Mouse (Mus musculus): ENCODE results near the gene Asb18.

The Asb18 gene

DNA sequence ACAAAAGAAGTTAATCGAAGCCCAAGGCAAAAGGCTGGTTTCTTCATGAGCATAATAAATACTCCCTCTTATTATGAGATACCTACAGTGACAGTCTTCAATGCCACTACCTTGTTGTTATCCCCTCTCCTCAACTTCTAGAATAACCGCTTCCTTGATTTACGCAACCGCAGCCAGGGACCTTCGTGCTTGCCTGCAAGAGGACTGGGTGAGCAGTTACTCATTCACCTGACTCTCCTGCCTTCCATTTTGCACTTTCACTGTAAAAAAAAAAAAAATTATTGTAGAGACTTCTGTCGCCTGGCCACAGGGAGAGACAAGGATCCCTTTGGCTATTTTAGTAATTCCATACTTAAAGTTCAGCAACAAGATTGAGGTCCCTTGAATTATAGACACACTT lies 81.4 kb downstream of the Asb18 start:
- no peak for DNase-seq (ENCODE audit: low spot score)

DNA sequence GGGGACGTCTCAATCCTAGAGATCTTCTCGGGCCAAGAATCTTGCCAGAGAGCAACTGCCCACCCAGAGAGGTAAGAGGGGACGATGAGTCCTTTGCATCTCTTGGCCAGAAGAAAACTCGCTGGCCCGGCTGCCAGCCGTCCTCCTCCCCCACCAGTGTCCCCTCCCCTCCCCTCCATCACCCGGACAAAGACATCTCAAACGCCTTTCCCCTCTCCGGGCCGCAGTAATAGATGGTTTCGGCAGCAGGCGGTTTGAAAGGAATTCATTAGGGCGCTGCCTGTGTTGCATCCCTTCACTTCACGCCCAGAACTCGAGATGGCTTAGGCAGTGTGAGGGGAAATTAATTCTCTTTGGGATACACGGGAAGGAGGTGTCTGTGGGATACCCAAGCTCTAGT lies 81.8 kb downstream of the Asb18 start:
- no peak for DNase-seq (ENCODE audit: low spot score)

DNA sequence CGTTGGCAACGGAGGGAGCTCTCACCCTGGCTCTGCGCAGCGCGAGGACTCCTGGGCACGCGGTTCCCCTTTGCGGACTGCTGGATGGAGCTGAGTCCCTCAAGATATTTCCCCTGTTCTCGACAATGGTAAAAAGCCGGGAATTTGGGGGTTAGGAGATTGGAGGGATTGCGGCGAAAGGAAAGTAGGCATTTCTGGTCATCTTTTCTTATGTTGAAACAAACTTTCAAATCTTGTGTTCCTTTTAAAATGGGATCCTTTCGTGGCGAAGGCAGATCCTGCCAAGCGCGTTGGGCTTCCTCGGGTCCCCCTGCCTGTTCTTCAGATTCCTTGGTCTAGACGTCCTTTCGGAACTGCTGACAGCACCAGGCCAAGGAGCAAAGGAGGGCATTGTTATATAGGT lies 82.4 kb downstream of the Asb18 start:
- DNase-seq (ENCODE audit: low spot score) = no peak

DNA sequence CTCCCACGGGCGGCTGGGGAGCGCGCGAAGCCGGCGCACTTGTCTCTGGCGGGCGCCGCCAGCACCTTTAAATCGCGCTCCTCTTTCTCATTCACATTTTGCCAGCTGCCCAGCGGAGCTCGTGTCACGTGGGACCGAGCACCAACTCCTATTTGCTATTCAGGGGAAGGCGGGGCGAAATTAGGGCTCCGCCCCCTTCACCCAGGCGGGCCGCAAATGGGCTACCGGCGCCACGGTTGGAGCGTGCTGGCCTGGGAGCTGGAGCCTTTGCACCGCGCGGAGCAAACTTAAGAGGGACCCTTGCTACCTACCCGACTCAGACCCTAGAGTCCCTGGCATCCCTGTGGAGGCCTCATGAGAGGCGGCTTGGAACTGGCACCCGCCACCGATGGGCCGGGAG lies 83.3 kb downstream of the Asb18 start, which contains the start of gene Gbx2:
Gene Gbx2, minus strand, starts transcription at position 60 of the 400 bp plus-strand sequence.
- no peak for DNase-seq (ENCODE audit: low spot score)

DNA sequence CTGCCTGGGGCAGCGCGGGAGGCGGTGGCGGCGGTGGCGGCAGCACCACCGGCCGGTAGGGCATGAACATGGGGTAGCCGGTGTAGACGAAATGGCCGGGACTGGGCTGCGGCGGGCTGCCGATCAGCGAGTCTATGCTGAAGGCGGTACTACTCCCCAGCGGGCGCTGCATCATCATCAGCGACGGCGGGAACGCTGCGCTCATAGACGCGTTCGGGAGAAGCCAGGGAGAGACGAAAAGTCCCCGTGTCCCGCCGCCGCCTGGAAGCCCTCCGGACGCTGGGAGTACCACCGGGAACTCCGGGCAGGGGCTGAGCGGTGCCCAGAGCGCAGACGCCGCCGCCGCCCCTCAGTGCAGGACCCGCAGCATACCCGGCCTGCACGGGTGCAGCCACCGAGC lies 83.9 kb downstream of the Asb18 start:
- no peak for DNase-seq (ENCODE audit: low spot score)

DNA sequence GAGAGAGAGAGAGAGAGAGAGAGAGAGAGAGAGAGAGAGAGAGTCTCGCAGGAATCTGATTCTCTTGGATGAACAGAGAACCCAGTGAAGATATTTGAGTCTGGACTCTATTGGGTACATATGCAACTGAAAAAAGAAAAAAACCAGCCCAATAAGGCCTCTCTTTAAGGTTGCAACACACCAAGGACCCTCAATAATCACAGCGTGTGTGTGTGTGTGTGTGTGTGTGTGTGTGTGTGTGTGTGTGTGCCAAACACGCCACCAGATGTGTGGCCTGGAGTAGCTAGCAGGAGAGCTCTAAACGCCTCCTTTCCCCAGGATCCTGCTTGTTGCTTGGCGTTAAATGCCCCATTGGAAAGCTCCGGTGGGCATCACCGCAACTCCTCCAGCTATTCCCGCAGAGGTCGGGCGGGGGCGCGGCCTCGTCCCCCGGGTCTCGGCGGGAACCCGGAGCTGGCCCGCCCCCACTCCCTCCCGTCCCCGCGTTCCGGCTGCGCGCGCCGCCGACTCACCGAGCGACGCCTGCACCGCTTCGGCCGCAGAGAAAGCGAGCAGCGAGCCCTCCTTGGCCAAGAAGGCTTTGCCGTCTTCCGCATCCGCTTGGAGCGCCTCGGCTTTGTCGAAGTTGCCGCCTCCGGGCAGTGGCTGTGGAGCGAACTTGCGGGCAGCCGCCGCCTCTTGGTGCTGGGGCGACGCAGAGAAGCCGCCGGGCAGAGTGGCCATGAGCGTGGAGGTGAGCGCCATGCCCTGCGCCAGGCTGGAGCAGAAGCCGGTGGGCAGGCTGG lies 84.6 kb downstream of the Asb18 start:
- DNase-seq (ENCODE audit: low spot score) = no peak

DNA sequence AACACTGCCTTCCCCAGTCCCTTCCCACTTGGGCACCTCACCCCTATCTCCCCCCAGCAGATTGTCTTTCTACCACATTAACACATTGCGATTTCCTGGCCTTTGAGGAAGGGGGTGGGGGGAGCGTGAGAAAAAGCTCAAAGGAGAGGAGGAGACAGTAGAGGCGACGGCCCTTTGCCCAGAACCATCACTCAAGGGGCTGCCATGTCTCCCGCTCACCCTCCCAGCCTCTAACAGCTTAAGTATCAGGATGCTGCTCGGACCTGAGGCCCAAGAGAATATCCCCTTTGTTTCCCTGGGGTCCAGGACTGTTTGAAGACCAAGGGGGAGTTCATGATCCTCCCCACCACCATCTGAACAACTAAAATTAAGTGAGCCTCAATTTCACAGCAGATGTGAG lies 85.3 kb downstream of the Asb18 start:
- no peak for DNase-seq (ENCODE audit: low spot score)

DNA sequence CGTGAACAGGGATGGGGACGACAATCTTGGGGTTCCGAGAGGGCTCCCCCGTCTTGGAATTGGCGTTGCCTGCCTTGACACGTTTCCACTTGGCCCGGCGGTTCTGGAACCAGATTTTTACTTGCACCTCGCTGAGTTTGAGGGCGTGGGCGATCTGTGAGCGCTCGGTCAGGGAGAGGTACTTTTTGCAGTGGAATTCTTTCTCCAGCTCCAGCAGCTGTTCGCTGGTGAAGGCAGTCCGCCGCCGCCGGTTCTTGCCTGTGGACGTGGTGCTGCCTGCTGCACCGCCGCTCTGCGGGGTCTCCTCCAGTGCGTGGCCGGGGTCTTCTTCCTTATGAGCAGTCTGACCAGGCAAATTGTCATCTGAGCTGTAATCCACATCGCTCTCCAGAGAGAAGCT lies 85.8 kb downstream of the Asb18 start:
- no peak for DNase-seq (ENCODE audit: low spot score)

DNA sequence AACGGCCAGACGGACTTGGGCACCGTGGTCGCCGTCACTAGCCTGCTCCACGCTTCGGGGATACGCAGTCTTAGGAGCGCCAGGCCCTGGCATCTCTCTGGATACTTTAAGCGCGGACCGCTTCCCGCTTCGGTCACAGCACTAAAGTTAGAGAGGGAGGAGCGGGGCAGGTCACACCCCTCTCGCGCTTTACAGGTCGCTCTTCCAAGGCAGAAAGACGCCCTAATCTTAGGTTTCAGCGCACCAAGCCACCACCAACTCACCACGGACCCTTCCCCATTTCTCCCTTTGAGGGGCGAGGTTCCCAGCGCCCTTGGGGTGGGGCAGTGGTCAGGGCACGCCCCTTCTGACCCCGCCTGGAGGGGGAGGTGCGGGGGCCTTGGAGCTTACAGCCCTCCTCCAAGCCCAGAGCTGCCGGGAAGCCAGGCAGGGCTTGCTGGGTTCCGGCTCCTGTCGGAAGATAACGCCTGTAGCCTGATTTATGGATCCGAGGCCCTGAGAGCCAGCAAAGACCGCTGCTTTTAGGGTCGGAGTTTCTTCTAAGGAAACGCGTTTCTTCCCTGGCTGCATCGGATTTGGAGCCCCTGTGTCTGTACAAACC lies 87.3 kb downstream of the Asb18 start:
- no peak for DNase-seq (ENCODE audit: low spot score)

DNA sequence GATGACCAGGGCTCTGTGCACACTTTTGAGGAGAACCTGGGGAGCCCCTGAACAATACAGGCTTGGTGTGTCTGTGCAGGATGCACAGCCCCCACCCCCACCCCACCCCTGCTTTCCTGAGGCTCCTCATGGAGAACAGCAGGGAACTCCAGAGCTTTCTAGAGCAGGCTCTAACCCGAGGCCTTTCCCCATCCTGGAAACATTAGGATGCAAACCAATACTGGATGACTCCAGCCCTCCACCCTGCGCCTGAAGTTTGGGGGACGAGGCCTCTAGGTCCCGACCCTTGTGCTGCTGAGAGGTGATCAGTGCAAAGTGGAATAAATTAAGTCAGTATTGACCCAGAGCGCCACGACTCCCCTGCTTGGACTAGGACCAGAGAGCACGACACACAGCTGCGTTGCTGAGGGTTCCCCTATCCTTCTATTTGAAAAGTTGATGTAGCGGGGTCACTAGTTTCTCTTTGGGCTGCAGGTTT lies 87.8 kb downstream of the Asb18 start:
- no peak for DNase-seq (ENCODE audit: low spot score)

DNA sequence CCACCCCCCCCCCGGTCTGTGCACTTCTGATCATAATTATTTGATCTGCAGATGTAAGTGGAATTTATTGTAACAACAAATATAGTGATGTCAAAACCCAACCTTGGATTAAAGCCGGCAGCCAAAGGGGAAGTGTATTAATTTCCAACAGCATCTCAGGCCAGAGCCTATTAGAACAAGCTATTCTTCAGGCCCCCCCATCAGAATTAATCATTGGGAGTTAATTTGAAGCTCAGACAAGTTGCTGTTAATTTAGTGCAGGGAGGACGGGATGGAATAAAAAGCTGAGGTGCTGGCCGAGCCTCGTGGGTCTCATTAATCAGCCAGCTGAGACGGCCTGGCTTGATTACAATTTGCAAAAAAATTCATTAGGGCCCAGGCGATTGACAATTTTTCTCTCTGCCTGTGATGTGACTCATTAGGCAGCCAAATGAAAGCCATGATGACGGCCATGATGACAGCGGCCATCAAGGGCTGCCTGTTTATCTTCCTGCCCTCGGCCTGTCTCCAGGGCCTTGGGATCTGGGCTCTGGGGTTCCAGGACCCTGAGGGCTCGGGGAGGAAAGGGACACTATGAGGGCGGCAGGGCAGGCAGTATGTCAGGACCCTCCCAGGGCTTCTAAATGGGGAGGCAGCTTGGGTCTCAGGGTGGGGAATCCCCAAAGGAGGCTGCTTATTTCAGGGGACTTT lies 88.8 kb downstream of the Asb18 start:
- no peak for DNase-seq (ENCODE audit: low spot score)

DNA sequence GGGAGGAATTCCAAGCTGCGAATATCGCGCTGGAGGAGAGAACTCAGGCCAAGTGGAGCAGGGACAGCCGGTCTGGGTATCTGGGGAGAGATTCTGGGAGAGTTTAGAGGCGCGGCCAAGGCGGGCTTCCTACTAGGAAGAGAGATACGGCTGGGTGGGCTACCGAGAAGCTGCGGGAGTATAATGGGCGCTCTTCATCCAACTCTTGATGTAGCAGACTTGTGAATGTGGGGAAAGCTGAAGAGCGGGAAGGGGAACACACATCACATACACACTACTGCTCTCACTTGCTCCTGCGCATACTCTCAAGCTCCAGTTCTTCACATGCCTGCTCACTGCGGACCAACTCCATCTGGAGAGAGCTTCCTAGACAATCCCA lies 90.8 kb downstream of the Asb18 start:
- no peak for DNase-seq (ENCODE audit: low spot score)

DNA sequence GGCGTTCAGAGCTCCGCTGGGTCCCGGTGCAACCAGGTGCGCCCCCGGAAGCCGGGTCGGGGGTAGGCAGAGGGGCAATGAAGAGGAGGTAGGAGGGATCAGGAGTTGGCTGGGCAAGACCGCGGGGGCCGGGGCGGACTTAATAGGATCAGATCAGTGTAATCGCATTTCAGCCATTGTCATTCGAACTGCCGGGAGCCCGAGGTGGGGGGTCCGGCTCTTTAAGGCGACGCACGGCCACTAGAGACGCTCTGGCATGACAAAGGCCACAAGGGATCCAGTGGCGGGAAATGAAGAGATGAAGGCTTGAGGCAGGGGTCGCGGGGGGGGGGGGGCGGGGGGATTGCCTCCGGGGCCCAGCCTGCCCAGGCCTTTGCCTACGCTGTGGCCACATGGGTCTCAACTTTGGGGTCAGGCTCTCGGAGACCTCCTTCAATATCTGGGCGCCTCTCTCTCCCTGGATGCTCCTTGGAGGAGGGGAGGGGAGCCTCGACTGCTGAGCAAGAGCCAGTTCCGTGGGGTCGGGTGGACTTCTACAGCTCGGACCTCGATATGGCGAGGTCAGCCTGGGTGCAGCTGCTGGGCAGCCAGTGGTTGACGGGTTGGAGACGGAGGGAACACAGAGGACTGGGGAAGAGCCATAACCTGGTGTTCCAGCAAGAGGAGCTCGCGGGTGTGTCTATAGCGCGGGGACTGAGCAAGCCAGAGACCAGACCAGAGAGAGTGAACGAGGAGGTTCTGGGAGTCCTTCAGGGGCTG lies 91.4 kb downstream of the Asb18 start:
- no peak for DNase-seq (ENCODE audit: low spot score)

DNA sequence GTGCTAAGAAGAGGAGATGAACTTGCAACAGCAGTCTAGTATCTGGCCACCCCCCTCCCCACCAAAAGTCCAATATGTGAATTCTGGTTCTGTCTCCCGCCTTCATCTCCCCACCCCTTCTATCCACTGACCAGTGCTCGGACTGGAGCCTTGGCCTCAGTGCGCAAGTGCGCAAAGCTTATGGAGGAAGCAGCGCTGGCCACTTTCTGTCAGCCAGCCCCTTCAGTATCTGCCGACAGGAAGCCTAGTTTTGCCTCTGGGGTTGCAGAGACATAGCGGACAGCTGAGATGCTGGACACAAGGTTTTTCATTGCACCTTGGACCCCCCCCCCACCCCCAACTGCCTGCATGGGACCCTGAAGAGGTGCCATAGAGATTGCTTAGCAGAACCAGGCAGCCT lies 92.2 kb downstream of the Asb18 start:
- no peak for DNase-seq (ENCODE audit: low spot score)

DNA sequence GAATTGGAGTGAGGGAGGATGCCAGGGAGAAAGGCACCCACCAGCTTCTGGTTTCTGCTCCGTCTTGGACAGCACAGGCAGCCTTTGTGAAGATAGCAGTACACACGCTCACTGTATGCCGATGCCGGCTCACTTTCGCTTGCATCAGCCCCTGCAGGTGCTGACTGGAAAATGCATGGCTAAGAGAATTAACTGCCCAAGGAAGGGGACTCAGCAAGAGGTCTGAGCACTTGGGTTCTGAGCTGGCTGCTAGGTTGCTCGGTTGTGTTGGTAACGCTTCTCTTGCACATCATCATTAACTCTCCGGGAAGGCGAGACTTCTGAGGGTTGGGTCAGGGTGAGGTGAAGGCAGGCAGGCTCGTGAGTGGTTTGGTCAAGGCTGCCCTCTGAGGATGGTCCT lies 92.7 kb downstream of the Asb18 start:
- no peak for DNase-seq (ENCODE audit: low spot score)

DNA sequence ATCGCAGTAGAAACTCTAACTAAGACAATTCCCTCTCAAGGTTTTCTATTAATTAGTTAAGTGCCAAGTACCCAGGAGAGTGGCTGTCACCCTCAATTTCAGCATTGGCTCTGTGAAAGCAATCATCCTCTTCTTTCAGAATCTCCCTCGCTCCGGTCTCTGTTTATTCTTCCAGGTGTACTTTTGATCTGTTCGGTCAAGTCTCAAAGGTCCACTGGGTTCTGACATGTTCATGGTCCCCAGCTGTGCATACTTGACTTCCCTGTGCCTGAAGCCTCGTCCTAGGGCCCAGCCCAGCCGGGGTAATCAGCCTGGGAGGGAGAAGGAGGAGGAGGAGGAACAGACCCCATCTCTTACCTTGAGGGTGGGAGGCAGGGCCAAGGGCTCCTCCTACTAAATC lies 95.3 kb downstream of the Asb18 start:
- DNase-seq (ENCODE audit: low spot score) = no peak

DNA sequence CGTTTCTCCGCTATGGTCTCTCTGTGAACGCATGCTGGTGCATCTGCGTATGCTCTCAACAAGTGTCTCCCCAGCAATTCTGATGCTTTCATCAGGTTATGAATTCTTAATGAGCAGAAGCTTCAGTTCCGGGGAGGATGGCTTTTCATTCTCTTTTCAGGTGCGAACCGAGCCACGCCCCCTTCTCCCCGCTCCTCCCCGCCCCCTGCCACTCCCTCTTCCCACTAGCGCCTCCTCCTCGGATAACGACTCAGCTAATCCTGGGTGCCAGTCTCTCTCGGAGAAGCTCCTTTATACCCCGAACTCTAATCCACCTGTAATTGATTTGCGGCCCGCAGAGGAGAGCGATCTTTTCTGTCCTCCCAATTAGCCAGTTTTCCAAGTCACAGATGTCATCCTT lies 96.4 kb downstream of the Asb18 start:
- DNase-seq (ENCODE audit: low spot score) = no peak

DNA sequence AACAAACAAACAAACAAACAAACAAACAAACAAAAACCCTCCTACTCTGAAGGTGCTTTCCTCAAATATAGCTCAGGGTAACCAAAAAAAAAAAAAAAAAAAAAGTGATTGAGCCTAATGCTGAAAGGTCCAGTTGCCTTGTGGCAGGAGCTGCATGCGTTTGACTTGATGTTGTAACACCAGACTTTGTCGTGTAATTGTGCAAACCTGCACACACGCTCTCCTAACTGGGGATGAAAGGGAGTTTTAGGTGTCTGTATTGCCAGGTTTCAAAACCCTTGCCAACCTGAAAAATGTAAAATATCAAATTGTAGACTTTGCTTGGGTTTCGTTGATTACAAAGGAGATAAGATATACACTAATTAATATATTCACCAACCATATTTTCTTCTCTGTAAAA lies 100.9 kb downstream of the Asb18 start:
- DNase-seq (ENCODE audit: low spot score) = no peak

DNA sequence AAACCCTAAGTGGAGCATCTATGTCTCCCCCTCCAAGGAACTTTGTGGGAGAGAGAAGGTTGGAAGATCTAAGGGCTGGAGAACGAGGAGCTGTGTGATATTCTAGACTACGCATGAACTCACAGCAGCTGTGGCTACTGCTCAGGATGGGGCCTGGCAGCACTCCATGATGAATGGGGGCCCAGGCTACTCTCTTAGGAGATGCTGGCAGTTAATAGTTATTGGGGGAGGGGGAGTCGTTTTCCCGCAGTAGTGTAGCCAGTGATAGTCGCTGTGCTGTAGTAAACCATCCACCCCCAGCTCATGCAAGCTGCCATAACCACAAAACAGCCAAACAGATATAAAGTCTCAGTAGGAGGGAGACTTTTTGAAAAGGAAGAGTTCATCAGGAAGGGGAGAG lies 102.1 kb downstream of the Asb18 start:
- DNase-seq (ENCODE audit: low spot score) = no peak

DNA sequence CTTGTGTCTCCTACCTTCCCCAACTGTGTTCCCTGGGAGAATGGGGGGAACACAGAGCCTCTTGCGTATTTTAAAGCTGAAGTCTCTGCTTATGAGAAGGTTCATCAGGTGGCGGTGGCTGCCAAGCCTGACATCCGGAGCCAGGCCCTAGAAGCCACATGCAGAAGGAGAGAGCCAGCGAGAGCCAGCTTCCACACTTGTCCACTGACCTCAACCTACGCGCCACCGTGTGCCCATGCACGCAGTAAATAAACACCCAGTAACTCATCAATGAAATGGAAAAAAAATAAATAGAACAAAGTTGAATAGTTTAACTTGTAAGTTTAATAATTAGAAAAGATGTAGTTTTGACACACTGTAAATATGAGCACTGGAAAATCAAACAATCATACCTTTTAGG lies 104.7 kb downstream of the Asb18 start:
- no peak for DNase-seq (ENCODE audit: low spot score)

DNA sequence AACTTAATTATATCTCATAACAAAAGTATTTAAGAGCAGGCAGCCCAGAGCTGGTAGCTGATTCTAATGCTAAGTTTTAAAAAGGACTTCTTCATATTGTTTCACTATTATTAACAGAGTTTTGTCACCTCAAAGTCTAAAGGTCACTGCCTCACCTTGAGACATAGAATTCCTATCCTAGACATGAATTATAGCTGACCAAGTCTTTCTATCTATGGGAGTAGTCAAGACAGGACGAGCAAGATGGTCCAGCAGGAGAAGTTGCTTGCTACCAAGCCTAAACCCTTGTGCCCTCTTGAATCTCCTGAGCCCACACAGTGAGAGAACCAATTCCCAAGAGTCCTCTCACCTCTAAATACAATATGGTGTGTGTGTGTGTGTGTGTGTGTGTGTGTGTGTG lies 111.8 kb downstream of the Asb18 start:
- no peak for DNase-seq (ENCODE audit: low spot score)

DNA sequence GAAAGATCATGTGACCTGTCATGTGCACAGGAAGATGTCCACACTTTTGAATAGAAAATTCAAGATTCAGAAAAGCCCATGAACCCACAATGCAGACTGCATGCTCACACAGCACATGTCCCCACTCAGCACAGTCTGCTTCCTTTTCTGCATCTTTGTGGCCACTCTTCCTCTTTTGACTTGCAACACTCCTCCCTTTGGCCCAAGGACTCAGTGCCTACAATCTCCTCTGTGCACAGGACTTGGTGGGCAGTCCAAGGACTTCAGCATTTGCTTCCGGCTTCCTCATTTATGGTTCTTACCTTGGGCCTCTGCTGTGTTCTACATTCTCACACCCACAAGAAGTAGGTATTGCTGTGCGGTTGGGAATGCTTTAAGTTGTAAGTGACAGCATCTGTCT lies 112.2 kb downstream of the Asb18 start:
- DNase-seq (ENCODE audit: low spot score) = no peak

DNA sequence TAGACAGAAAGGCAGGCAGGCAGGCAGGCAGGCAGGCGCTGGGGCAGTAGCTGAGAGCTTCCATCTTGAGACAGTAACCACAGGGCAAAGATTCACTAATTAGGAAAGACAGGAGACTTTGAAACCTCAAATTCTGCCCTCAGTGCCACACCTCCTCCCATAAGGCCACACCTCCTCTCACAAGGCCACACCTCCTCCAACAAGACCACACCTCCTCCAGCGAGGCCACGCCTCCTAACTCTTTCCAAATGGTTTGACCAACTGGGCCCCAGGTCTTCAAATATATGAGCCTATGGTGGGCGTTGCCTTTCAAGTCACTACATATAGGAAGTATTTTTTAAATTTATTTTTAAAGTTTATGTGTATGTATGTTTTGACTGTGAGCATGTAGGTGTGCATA lies 113.1 kb downstream of the Asb18 start:
- no peak for DNase-seq (ENCODE audit: low spot score)

All from layer of hippocampus, adult 9-10 months (tissue).